Mouse (Mus musculus) frontal cortex, postnatal 14 days (tissue): Measurements from ENCODE around the gene Upk3a.

Experiments used
- DNase-seq, 2 experiments: peaks; one replicate each; pipeline ENCODE4 v3.0.0; 2022; ENCODE audit warnings: low spot score in 2 of 2

The Upk3a gene

GRCm38 (mm10) chr15:85016951-85017664 is at the start of gene Upk3a:
Gene Upk3a, plus strand, starts transcription at chr15:85017141.
- no peak for DNase-seq

- no peak for DNase-seq
Observed at GRCm38 (mm10) chr15:84968534-84968933, 48.4 kb upstream of the Upk3a start.

- peak in 1 of 2 experiments; percentile 47 for DNase-seq
Observed at GRCm38 (mm10) chr15:84972860-84973543, 43.9 kb upstream of the Upk3a start.

GRCm38 (mm10) chr15:84973544-84973871 is 43.4 kb upstream of the Upk3a start:
- DNase-seq: no peak

- no peak for DNase-seq
Observed at GRCm38 (mm10) chr15:84975729-84976128, 41.2 kb upstream of the Upk3a start.

DNA sequence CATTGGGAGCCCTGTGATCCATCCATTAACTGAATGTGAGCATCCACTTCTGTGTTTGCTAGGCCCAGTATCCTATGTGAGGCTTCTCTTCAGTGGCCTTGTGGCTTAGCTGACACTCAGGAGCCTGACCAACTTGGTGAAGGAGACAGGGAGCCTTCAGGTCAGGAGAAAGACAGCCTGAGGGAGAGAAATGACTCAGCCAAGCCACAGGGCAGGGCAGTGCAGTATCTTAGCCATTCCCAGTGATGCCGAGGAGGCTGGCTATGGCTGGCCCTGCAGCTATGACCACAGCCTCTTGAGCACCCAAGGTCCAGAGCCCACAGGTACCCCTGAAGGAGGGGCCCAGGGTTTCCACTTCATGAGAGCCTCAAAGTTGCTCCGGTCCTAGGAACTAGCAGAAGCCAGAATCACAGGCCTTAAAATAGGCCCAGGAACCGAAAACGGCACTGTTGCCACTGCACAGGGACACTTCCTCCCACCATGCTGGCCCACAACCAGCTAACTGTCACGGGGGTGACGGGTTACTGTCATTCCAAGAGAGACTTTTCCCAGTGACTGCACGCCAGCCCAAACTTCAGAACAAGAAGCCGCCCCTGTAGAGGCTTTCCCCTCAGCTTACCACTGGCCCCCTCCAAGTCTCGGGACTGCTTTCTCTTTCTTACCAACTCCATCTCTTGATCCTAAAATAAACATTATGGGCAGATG is 35.2 kb upstream of the Upk3a start:
- no peak for DNase-seq

GRCm38 (mm10) chr15:84982888-84983287 is 34.1 kb upstream of the Upk3a start:
- no peak for DNase-seq

DNA sequence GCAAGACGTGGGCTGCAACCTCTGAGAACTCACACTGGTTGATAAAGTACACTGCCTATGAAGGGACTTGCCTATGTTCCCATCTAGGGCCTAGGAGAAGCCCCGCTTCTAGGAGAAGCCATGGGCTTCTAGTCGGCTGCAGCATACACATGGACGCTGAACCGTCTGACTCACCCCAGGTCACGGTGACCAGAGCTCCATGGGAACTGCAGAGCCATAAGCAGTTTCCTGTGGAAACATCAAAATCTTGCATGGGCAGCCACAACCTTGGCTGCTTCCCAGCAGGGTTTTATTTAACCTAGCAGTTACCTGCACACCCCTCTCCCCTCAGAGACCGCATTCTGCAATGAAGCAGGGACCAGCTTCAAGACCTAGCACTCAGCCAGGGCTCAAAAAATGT is 33.2 kb upstream of the Upk3a start:
- no peak for DNase-seq

DNA sequence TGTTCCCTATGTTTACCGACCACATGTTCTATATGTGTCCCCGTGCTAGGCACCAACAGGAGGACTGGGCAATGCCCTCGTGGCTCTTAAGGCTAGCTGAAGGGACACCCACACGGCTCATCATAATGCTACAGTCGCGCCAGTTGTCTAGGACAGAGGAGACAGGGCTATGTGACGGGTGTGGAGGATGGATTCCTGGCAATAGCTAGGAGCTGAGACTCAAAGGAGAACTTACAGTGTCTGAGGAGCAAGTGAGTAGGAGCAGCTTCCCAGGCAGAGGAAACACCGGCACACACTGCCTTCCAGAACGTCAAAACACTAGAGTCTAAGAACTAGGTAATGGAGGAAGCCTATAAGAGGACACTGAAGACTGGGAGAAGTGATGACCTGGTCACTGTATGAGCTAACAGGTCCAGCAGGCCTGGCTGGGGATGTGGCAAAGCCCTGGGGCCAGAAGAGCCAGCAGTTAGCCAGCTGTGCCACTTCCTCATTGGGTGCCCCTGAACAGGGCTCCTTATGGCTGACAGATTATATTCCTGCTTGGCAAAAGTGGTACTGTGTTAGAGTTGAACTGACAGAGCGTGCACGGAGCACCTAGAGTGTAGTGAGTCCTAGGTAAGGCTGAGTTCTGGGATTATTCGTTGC is 31.3 kb upstream of the Upk3a start:
- no peak for DNase-seq

GRCm38 (mm10) chr15:84986171-84987019 is 30.5 kb upstream of the Upk3a start:
- no peak for DNase-seq

DNA sequence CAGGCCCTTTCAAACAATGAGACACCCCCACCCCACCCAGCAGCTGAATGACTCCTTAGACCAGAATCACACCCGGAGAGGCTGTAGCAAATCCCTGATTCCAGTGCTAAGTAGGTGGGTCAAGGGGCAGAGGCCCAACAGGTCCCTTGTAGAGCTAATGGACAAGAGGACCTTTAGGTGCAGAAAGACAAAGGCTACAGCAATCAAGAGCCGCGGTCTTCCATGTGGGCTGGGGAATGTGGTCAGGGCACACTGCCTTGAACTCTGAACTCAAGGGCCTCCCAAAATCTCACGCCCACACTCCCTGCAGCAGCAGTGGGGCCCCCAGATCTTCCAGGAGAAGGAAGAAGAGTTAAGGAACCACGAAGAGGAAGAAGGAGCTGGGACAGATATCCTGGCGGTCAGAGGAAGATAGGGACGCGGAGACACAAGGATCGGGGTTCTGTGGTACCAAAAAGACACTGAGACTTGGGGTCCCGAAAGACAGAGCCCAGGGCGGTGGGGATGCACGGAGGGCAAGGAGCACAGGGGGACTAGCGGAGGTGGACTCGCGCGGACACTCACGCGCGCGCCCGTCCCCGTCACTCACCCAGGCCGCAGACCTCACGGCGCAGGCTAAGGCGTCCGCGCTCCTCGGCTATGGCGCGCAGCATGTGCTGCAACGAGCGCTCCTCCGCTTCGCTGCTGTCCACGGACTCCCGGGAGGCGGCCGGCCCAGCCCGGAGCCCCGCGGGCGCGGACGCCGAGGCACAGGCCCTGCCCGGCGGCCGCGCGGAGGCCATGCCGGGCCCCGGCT is 29.7 kb upstream of the Upk3a start:
- DNase-seq: no peak

DNA sequence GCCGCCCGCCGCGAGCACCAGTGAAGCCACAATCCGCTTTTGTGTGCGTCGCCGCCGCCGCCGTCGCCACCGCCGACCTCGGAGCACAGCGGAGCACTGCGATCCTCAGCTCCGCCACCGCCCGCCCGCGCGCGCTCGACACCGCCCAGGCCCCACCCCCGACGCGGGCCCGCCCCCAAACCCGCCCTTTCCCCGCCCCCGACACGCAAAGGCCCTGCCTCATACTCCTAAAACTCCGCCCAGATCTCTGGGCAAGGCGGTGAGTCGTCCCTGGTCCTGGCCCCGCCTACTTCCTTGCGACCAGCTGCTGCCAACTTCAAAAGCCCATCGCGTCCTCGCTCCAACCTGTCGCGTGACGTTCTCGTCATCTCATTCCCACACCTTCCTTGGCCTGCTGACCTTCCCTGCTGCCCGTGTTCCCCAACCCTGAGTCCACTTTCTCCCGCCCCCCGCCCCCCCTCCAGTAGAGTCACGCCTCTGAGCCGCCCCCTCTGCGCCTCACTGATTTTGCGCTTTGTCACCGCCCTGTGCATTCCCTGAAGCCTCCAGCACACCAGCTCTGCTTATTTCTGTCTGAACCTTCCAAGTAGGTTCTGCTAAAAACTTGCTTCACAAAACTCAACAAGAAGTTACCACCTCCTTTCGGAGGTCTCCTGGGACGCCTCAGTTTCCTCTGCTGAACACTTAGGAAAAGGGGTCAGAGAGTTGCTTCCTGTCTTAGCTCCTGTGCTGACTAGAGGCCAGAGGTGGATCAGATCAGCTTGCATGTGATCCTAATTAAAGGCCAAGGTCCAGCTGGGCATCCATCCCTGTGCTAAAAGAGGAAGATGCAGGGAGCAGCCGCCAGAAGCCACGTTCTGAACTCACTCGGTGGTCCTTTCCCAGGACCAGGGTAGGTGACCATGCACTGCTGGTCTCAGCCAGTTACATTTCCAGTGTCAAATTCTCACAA is 28.8 kb upstream of the Upk3a start, which contains the start of gene 5031439G07Rik:
Gene 5031439G07Rik, minus strand, starts transcription at position 678 of the 952 bp plus-strand sequence.
- DNase-seq: peak; percentile 80 to 86

DNA sequence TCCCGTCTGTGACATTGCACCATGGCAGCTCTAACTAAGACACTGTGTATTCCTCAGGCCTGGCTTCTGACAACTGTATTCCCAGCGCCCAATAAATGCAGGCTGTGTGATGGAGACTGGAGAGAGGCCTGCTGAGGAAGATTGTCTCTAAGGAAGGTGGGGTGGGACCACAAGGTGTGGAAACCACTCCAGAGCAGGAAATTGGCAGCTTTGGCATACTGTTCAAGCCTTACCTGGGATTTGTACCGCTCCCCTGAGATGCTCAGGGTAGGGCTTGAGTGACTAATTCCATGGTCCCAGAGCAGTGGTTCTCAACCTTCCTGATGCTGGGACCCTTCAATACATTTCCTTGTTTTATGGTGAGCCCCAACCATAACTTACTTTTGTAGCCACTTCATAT is 27.8 kb upstream of the Upk3a start:
- no peak for DNase-seq

DNA sequence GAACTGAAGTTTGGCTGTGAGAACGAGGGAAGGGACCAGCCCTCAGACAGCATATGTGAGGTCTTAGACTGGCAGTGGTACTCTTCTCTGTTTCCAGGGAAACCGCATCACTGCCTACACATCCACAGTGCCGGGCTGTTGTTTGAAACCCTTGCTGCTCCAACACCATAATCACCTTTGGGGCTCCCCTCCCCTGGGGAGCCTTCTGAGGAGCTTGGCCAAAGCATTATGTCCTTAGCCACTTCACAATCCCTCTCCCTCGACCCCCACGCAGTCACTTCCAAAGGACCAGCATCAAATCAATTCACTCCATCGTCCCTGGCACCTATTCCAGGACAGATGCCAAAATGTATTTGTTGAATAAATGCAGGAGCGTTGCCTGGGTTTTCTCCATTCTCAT is 27.2 kb upstream of the Upk3a start:
- no peak for DNase-seq

DNA sequence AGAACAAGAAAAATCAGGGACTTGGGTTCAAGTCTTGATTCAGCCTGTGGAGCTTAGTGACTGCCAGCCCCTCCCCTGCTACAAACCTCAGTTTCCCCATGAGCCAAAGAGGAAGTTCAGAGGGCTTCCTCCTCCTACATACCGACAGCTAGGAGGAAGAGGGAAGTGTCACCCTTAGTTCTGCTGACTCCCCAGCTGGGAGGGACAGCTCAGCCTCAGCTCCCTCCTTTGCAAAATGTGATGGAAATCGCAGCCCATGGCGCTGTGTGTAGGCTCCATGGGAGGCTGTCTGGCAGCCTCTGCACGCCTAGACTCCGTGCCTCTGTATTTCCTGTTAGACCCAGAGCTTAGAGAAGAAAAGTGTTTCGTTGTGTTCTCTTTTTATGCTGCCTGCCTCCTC is 22.4 kb upstream of the Upk3a start:
- no peak for DNase-seq

DNA sequence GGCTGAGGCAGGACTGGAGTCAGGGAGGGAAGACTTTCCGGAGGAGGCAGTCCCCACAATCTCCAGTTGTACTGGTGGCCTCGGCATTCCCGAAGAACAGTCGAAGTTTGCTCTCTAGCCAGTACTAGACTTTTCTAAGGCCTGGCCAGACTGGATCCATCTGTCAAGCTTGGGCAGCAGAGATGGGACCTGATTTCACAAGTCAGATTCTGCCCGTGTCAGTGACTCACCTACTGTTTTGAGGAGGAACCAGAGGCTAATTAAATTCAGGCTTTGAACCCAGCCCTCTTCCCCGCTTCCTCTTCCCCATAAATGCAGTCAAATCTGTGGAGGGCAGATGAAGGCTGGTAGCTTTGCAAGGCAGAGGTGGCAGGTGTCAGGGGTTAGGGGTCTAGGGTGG is 21.9 kb upstream of the Upk3a start:
- no peak for DNase-seq

- no peak for DNase-seq
Observed at GRCm38 (mm10) chr15:84995967-84996366, 21.0 kb upstream of the Upk3a start.

DNA sequence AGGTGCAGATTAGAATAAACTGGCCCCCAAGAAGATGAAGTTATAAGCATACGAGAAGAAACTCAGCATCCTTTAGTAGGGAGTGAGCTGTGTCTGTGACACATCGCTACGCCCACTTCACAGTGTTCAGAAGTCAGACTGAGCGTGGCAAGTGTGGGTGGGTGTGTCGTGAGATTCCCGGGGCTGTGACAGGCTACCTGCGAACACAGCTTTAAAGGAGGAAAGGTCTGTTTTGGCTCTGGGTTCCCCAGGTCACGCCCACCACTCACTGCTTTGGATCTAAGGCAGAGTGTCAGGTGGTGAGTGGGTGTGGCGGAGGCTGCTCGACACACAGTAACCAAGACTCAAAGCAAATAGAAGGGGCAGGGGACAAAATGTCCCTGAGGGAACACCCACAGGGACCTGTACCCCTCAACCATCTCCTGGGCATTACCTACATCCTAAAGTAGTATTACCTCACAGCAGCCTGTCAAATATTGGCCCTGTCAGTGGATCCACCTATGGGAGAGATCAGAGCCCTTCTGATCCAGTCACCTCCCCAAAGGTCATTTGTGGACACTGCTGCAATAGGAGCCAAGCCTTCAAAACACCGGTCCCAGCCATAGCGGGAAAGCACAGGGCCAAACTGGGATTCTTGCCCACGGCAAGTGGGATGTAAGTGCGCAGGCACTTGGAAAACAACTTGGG is 19.0 kb upstream of the Upk3a start:
- DNase-seq: peak; percentile 46 to 55

- no peak for DNase-seq
Observed at GRCm38 (mm10) chr15:84999911-85000310, 17.0 kb upstream of the Upk3a start.
